Mouse (Mus musculus): Measurements from ENCODE around the gene Dis3.
"Not testable (repeated sequence)": the region's sequence is repeated elsewhere in the genome, so short reads cannot be mapped to it uniquely, and the experiment has no call there.

Dis3 gene

DNA sequence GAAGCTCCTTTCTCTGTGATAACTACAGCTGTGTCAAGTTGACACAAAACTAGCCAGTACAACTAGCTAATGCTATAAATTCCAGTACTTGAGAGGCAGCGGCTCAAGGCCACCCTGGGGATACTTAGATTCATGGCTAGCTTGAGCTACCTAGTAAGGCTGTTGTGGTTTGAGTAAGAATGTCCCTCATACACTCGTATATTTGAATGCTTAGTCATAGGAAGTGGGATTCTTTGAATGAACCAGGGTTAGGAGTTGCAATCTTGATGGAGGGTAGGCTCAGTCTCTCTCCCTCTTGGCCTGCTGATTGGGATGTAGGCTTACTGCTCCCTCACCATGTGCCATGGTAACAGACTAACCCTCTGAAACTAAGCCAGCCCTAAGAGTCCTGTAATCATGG, 36.5 kb downstream of the Dis3 start:
- DNase-seq (ENCODE audit: low spot score in 2 of 2), result no peak

- DNase-seq (ENCODE audit: low spot score in 2 of 2), result no peak
Observed at GRCm38 (mm10) chr14:99060616-99061015, 39.0 kb downstream of the Dis3 start.

- no peak for DNase-seq (ENCODE audit: low spot score in 2 of 2)
Observed at GRCm38 (mm10) chr14:99058959-99059586, 40.5 kb downstream of the Dis3 start.

GRCm38 (mm10) chr14:99046782-99047181, 52.8 kb downstream of the Dis3 start:
- no peak for DNase-seq (ENCODE audit: low spot score in 2 of 2)

- peak; percentile 73 to 88 for DNase-seq (ENCODE audit: low spot score in 2 of 2)
Observed at GRCm38 (mm10) chr14:99046031-99046781, 53.4 kb downstream of the Dis3 start, which contains the start of the genes Mzt1 and Bora. TSS of gene Mzt1 (minus strand) at chr14:99046134. TSS of gene Bora (plus strand) at chr14:99046222.

GRCm38 (mm10) chr14:99045378-99046030, 54.1 kb downstream of the Dis3 start:
- no peak for DNase-seq (ENCODE audit: low spot score in 2 of 2)

GRCm38 (mm10) chr14:99044718-99045117, 54.9 kb downstream of the Dis3 start:
- no peak for DNase-seq (ENCODE audit: low spot score in 2 of 2)

- DNase-seq (ENCODE audit: low spot score in 2 of 2), result no peak
Observed at GRCm38 (mm10) chr14:99044096-99044495, 55.5 kb downstream of the Dis3 start.

DNA sequence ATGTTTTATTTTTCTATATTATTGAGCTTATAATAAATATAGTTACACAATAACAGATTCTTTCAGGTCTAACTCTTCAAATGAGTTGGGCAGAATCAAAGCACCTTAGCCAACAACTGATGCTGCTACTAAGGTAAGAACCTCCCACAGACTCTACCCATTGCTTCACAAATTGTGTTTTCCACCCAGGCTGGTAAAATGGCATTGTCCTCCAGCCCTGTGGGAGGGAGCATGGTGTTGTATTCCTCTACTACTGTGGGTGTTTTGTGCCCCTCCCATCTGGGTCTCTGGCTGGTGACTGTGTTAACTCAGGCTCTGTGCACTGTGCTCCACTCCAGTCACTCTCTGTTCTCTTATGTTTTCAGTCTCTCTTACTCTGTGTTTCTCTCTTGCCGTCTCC, 56.1 kb downstream of the Dis3 start:
- no peak for DNase-seq (ENCODE audit: low spot score in 2 of 2)

GRCm38 (mm10) chr14:99041416-99041815, 58.2 kb downstream of the Dis3 start:
- DNase-seq (ENCODE audit: low spot score in 2 of 2), result no peak

GRCm38 (mm10) chr14:99039308-99039707, 60.3 kb downstream of the Dis3 start:
- not testable (repeated sequence) for DNase-seq (ENCODE audit: low spot score in 2 of 2)

- DNase-seq (ENCODE audit: low spot score in 2 of 2), result no peak
Observed at GRCm38 (mm10) chr14:99037703-99038102, 61.9 kb downstream of the Dis3 start.

- no peak for DNase-seq (ENCODE audit: low spot score in 2 of 2)
Observed at GRCm38 (mm10) chr14:99036039-99036438, 63.5 kb downstream of the Dis3 start.

GRCm38 (mm10) chr14:99034851-99035250, 64.7 kb downstream of the Dis3 start:
- not testable (repeated sequence) for DNase-seq (ENCODE audit: low spot score in 2 of 2)

GRCm38 (mm10) chr14:99032596-99032995, 67.0 kb downstream of the Dis3 start:
- no peak for DNase-seq (ENCODE audit: low spot score in 2 of 2)

- DNase-seq (ENCODE audit: low spot score in 2 of 2), result no peak
Observed at GRCm38 (mm10) chr14:99031337-99031873, 68.2 kb downstream of the Dis3 start.

- no peak for DNase-seq (ENCODE audit: low spot score in 2 of 2)
Observed at GRCm38 (mm10) chr14:99029987-99030386, 69.6 kb downstream of the Dis3 start.

All from frontal cortex, postnatal 25 days (tissue).